Mouse (Mus musculus) heart, adult 11 months (tissue): ENCODE data around the gene Lonp2.
A peak's percentile ranks its signal among the peaks of the same experiment; 100 is the strongest.

ENCODE experiments used
- DNase-seq: peaks from one replicate; pipeline ENCODE4 v3.0.0; 2022

Gene Lonp2

DNA sequence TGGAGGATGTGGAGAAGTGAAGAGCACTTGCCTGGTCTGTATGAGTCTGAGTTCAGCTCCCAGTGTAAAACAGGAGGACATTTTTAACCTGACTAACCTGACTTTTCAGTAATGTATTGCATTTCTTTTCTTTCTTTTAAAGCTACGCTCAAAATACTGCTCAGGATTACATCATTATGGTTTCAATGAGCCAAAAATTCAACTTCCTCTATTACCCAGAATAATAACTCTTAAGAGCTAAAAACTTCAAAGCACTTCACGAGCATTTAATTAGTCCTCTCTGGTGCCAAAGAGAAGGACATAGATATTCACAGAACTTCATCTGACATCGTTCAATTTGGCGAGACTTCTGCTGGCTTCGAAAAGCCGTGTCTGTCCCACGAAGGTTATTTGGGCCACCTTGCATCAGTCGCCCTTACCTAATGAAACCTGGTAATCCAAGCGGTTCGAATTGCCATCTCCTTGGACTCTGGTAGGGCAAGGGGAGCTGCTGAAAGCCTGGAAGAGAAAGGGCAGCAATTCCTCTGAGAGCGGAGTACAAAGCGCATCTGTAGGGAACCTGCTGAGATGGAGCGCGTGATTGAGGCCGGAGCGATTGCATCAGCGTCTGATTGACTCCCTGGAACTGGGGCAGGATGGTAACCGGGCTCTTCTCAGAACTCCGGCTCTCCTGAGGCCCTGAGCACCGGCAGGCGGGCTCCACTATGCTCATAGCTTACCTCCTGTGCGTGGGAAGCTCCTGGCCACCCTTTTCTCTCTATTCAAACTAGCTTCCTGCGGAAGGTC is 133.3 kb downstream of the Lonp2 start:
- DNase-seq = peak; percentile 95

DNA sequence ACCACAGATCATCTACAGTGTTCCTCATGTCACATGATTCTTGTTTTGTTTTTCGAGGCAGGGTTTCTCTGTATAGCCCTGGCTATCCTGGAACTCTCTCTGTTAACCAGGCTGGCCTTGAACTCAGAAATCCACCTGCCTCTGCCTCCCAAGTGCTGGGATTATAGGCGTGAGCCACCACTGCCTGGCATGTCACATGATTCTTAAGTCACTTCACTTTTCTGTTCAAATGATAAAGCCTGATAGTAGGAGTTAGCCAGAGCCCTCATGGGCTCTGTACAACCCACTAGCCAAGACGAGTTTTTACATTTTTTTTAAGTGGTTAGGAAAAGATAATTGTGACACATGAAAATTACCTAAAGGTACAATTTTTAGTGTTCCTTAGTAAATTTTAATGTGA is 134.8 kb downstream of the Lonp2 start:
- DNase-seq = peak; percentile 56

- DNase-seq = no peak
Observed at GRCm38 (mm10) chr8:86759090-86759491, 135.2 kb downstream of the Lonp2 start.

GRCm38 (mm10) chr8:86760746-86761145 is 136.9 kb downstream of the Lonp2 start:
- DNase-seq = peak; percentile 68

- peak; percentile 56 for DNase-seq
Observed at GRCm38 (mm10) chr8:86762806-86763205, 139.0 kb downstream of the Lonp2 start.

DNA sequence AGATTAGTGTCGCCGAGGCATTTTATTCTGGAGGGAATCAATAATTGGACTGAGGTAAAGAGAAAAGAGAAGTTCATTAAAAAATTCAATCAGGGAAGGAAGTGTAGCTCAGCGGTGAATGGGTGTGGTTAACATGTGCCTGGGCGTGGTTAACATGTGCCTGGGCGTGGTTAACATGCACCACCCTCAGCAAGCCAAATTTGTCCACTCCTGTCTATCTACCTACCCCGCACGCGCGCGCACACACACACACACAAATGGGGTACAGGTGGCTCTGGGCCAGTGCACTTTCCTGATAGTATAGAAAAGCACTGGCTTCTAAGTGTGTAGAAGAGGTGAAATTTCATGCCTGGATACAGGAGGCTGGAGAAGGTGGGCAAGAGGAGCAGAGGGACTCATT is 141.3 kb downstream of the Lonp2 start:
- peak; percentile 64 for DNase-seq

DNA sequence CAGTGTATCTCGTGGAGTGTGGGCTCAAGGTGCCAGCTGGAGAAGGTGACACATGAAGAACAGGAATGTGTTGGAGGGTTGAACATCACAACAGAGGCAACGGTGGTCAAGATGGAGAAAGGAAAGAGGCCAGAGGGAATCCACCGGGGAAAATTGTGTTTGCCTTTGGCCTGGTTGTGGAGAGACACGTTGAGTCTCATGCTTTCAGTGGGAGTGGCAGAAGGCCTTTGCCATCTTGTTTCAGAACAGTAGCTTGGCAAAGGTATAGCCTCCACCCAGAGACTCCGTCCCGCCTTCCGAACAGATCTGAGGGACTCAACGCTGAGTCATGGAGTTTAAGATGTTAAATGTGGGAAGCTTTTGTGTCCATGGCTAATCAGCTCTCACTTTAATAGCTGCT is 141.8 kb downstream of the Lonp2 start:
- DNase-seq = peak; percentile 59

- peak; percentile 93 for DNase-seq
Observed at GRCm38 (mm10) chr8:86766548-86767211, 142.8 kb downstream of the Lonp2 start.

DNA sequence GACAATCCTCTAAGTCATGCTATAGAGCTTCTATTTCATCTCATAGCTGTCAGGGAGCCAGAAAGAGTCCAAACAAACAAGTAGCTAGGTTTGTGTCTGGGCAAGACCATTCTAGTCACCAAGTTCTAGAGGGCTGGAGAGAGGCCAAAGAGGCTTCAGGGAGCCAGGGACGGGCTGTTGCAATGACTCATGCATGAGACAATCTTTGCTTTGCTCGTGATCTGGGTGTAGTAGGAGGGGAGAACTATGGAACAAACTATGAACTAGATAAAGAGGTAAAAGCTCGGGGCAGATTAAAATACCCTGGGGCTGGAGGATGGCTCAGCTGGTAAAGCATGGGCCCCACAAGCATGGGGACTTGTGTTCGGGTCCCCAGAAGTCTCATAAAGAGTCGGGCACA is 144.7 kb downstream of the Lonp2 start:
- DNase-seq = peak; percentile 97

DNA sequence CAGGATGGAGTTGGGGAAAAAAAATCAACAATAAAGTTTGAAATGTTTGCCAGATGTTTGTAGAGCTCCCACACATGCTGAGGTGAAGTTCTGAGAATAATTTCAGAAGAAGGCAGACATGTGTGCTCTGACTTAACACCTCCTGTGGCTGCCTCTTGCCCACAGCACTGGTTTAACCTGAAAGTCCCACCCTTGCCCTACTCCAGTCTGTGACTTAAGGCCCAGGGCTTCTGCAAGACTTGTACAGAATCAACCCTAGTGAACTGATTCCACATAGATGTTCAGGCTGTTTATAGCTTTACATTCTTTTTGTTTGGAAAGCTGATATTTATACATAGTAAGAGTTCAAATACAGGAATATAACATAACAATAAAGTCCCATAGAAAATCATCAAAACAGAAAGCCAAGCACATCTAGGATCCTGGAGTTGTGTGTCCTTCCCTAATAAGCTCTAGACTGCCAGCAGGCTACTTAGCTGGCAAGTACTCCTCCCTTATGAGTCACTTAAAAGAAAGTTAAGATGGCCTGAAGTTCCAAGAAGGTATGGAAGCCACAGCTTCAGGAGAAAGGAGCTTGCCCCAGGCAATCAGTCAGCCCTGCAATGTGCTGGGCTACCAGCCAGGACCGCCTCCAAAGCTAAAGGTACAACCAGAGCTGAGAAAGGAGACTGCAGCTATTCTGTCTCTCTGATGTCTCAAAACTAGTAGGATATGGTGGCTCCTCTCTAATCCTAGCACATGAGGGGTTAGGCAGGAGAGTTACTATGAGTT is 146.3 kb downstream of the Lonp2 start:
- DNase-seq = no peak
